Mouse (Mus musculus): ENCODE data around the gene Gif.

Gif gene

GRCm38 (mm10) chr19:11747298-11747697 lies at the start of gene Gif:
TSS of gene Gif (plus strand) at chr19:11747554.
- no peak for DNase-seq (ENCODE audit: extremely low read depth, insufficient read length, low spot score)

- DNase-seq (ENCODE audit: extremely low read depth, insufficient read length, low spot score) = no peak
These were observed 49.0 kb upstream of the Gif start for GRCm38 (mm10) chr19:11698342-11698741.

- no peak for DNase-seq (ENCODE audit: extremely low read depth, insufficient read length, low spot score)
These were observed 34.9 kb upstream of the Gif start for GRCm38 (mm10) chr19:11712451-11712850.

- no peak for DNase-seq (ENCODE audit: extremely low read depth, insufficient read length, low spot score)
These were observed 27.3 kb upstream of the Gif start for GRCm38 (mm10) chr19:11720071-11720470.

GRCm38 (mm10) chr19:11723870-11724269 lies 23.5 kb upstream of the Gif start:
- DNase-seq (ENCODE audit: extremely low read depth, insufficient read length, low spot score) = no peak

GRCm38 (mm10) chr19:11724275-11724674 lies 23.1 kb upstream of the Gif start:
- DNase-seq (ENCODE audit: extremely low read depth, insufficient read length, low spot score) = no peak

GRCm38 (mm10) chr19:11725915-11726314 lies 21.4 kb upstream of the Gif start:
- no peak for DNase-seq (ENCODE audit: extremely low read depth, insufficient read length, low spot score)

GRCm38 (mm10) chr19:11727304-11727703 lies 20.1 kb upstream of the Gif start:
- DNase-seq (ENCODE audit: extremely low read depth, insufficient read length, low spot score) = no peak

GRCm38 (mm10) chr19:11730278-11730677 lies 17.1 kb upstream of the Gif start:
- DNase-seq (ENCODE audit: extremely low read depth, insufficient read length, low spot score) = no peak

- no peak for DNase-seq (ENCODE audit: extremely low read depth, insufficient read length, low spot score)
These were observed 10.9 kb upstream of the Gif start for GRCm38 (mm10) chr19:11736455-11736854.

GRCm38 (mm10) chr19:11745680-11746079 lies 1.7 kb upstream of the Gif start:
- no peak for DNase-seq (ENCODE audit: extremely low read depth, insufficient read length, low spot score)

GRCm38 (mm10) chr19:11765059-11765458 lies 17.7 kb downstream of the Gif start:
- no peak for DNase-seq (ENCODE audit: extremely low read depth, insufficient read length, low spot score)

GRCm38 (mm10) chr19:11766413-11766812 lies 19.1 kb downstream of the Gif start:
- no peak for DNase-seq (ENCODE audit: extremely low read depth, insufficient read length, low spot score)

GRCm38 (mm10) chr19:11768163-11768562 lies 20.8 kb downstream of the Gif start:
- DNase-seq (ENCODE audit: extremely low read depth, insufficient read length, low spot score) = peak; percentile 6

GRCm38 (mm10) chr19:11769257-11769920 lies 22.0 kb downstream of the Gif start:
- DNase-seq (ENCODE audit: extremely low read depth, insufficient read length, low spot score) = no peak

- peak; percentile 84 for DNase-seq (ENCODE audit: extremely low read depth, insufficient read length, low spot score)
These were observed 23.0 kb downstream of the Gif start, which contains the start of gene Mrpl16 for GRCm38 (mm10) chr19:11770205-11770892. TSS of gene Mrpl16 (plus strand) at chr19:11770391.

GRCm38 (mm10) chr19:11777191-11777865 lies 30.0 kb downstream of the Gif start:
- no peak for DNase-seq (ENCODE audit: extremely low read depth, insufficient read length, low spot score)

GRCm38 (mm10) chr19:11785409-11786154 lies 38.2 kb downstream of the Gif start:
- DNase-seq (ENCODE audit: extremely low read depth, insufficient read length, low spot score) = no peak

- DNase-seq (ENCODE audit: extremely low read depth, insufficient read length, low spot score) = no peak
These were observed 40.5 kb downstream of the Gif start for GRCm38 (mm10) chr19:11787826-11788225.

- no peak for DNase-seq (ENCODE audit: extremely low read depth, insufficient read length, low spot score)
These were observed 41.5 kb downstream of the Gif start for GRCm38 (mm10) chr19:11788876-11789275.

- no peak for DNase-seq (ENCODE audit: extremely low read depth, insufficient read length, low spot score)
These were observed 44.5 kb downstream of the Gif start for GRCm38 (mm10) chr19:11791825-11792224.

Measured in 3134 (cell line).